Mouse (Mus musculus): Measurements from ENCODE around the gene Cemip. TPM values are rescaled to one million over a fixed set of nuclear protein-coding genes. Genes with fewer than 3 reads are reported as not detected.

The Cemip gene
- polyA plus RNA-seq, 1 experiment: 7.0 TPM

GRCm38 (mm10) chr7:84028368-84028767 lies 57.9 kb downstream of the Cemip start:
- no peaks in the 10 kb centered on the region for H3K4me1 ChIP-seq (ENCODE audit: control insufficient read depth, insufficient read depth, low read length)
- no peaks in the 10 kb centered on the region for H3K36me3 ChIP-seq (ENCODE audit: control insufficient read depth, insufficient read depth, low read length)
- H3K27ac ChIP-seq (ENCODE audit: control insufficient read depth, insufficient read depth, low read depth, low read length): no peak overlapping the region
- H3K27me3 ChIP-seq (ENCODE audit: control insufficient read depth, insufficient read depth, low read length): no peaks in the 10 kb centered on the region
- TF ChIP-seq CTCF (IDR thresholded peaks at IDR 0.05; ENCODE audit: control insufficient read depth, insufficient read depth, insufficient replicate concordance, low read depth, low read length) (no peak), POLR2A (IDR thresholded peaks at IDR 0.05; ENCODE audit: control insufficient read depth, low read depth, low read length) (no peak)
- no peak overlapping the region for H3K4me3 ChIP-seq (ENCODE audit: control insufficient read depth, low read depth, low read length)

- Histone ChIP-seq H3K4me1 (ENCODE audit: control insufficient read depth, insufficient read depth, low read length) (no peaks in the 10 kb centered on the region), H3K36me3 (ENCODE audit: control insufficient read depth, insufficient read depth, low read length) (no peaks in the 10 kb centered on the region)
- TF ChIP-seq POLR2A (IDR thresholded peaks at IDR 0.05; ENCODE audit: control insufficient read depth, low read depth, low read length) (no peak), CTCF (IDR thresholded peaks at IDR 0.05; ENCODE audit: control insufficient read depth, insufficient read depth, insufficient replicate concordance, low read depth, low read length) (no peak)
These were observed 59.2 kb downstream of the Cemip start for GRCm38 (mm10) chr7:84026950-84027585.

GRCm38 (mm10) chr7:84026090-84026489 lies 60.2 kb downstream of the Cemip start:
- no peak overlapping the region for H3K27ac ChIP-seq (ENCODE audit: control insufficient read depth, insufficient read depth, low read depth, low read length)
- no peak overlapping the region for H3K4me3 ChIP-seq (ENCODE audit: control insufficient read depth, low read depth, low read length)
- no peak for TF ChIP-seq POLR2A (IDR thresholded peaks at IDR 0.05; ENCODE audit: control insufficient read depth, low read depth, low read length)
- no peak for TF ChIP-seq CTCF (IDR thresholded peaks at IDR 0.05; ENCODE audit: control insufficient read depth, insufficient read depth, insufficient replicate concordance, low read depth, low read length)
- no peaks in the 10 kb centered on the region for H3K36me3 ChIP-seq (ENCODE audit: control insufficient read depth, insufficient read depth, low read length)
- no peaks in the 10 kb centered on the region for H3K4me1 ChIP-seq (ENCODE audit: control insufficient read depth, insufficient read depth, low read length)
- no peaks in the 10 kb centered on the region for H3K27me3 ChIP-seq (ENCODE audit: control insufficient read depth, insufficient read depth, low read length)

More at GRCm38 (mm10) chr7:84026950-84027585, 59.2 kb downstream of the Cemip start:
- H3K4me3 ChIP-seq (ENCODE audit: control insufficient read depth, low read depth, low read length): no peak overlapping the region
- H3K27ac ChIP-seq (ENCODE audit: control insufficient read depth, insufficient read depth, low read depth, low read length): no peak overlapping the region
- no peaks in the 10 kb centered on the region for H3K27me3 ChIP-seq (ENCODE audit: control insufficient read depth, insufficient read depth, low read length)

GRCm38 (mm10) chr7:84023466-84023865 lies 62.8 kb downstream of the Cemip start:
- TF ChIP-seq POLR2A (IDR thresholded peaks at IDR 0.05; ENCODE audit: control insufficient read depth, low read depth, low read length) (no peak), CTCF (IDR thresholded peaks at IDR 0.05; ENCODE audit: control insufficient read depth, insufficient read depth, insufficient replicate concordance, low read depth, low read length) (no peak)
- Histone ChIP-seq H3K36me3 (ENCODE audit: control insufficient read depth, insufficient read depth, low read length) (no peaks in the 10 kb centered on the region), H3K4me3 (ENCODE audit: control insufficient read depth, low read depth, low read length) (no peak overlapping the region), H3K27me3 (ENCODE audit: control insufficient read depth, insufficient read depth, low read length) (no peaks in the 10 kb centered on the region), H3K4me1 (ENCODE audit: control insufficient read depth, insufficient read depth, low read length) (no peaks in the 10 kb centered on the region; the same call in 1 of the 2 replicates), H3K27ac (ENCODE audit: control insufficient read depth, insufficient read depth, low read depth, low read length) (no peak overlapping the region)

- no peak overlapping the region for H3K4me3 ChIP-seq (ENCODE audit: control insufficient read depth, low read depth, low read length)
- H3K27me3 ChIP-seq (ENCODE audit: control insufficient read depth, insufficient read depth, low read length): no peaks in the 10 kb centered on the region
- no peak overlapping the region for H3K27ac ChIP-seq (ENCODE audit: control insufficient read depth, insufficient read depth, low read depth, low read length)
- TF ChIP-seq POLR2A (IDR thresholded peaks at IDR 0.05; ENCODE audit: control insufficient read depth, low read depth, low read length): no peak
- no peak for TF ChIP-seq CTCF (IDR thresholded peaks at IDR 0.05; ENCODE audit: control insufficient read depth, insufficient read depth, insufficient replicate concordance, low read depth, low read length)
- no peaks in the 10 kb centered on the region; the same call in 1 of the 2 replicates for H3K4me1 ChIP-seq (ENCODE audit: control insufficient read depth, insufficient read depth, low read length)
- H3K36me3 ChIP-seq (ENCODE audit: control insufficient read depth, insufficient read depth, low read length): no peaks in the 10 kb centered on the region
These were observed 63.8 kb downstream of the Cemip start for GRCm38 (mm10) chr7:84022462-84022861.

GRCm38 (mm10) chr7:84019381-84019780 lies 66.9 kb downstream of the Cemip start:
- no peaks in the 10 kb centered on the region for H3K36me3 ChIP-seq (ENCODE audit: control insufficient read depth, insufficient read depth, low read length)
- H3K27ac ChIP-seq (ENCODE audit: control insufficient read depth, insufficient read depth, low read depth, low read length): no peak overlapping the region
- H3K4me3 ChIP-seq (ENCODE audit: control insufficient read depth, low read depth, low read length): no peak overlapping the region
- H3K4me1 ChIP-seq (ENCODE audit: control insufficient read depth, insufficient read depth, low read length): no peaks in the 10 kb centered on the region; the same call in 1 of the 2 replicates
- H3K27me3 ChIP-seq (ENCODE audit: control insufficient read depth, insufficient read depth, low read length): no peaks in the 10 kb centered on the region
- TF ChIP-seq POLR2A (IDR thresholded peaks at IDR 0.05; ENCODE audit: control insufficient read depth, low read depth, low read length) (no peak), CTCF (IDR thresholded peaks at IDR 0.05; ENCODE audit: control insufficient read depth, insufficient read depth, insufficient replicate concordance, low read depth, low read length) (no peak)

- no peak for TF ChIP-seq POLR2A (IDR thresholded peaks at IDR 0.05; ENCODE audit: control insufficient read depth, low read depth, low read length)
- TF ChIP-seq CTCF (IDR thresholded peaks at IDR 0.05; ENCODE audit: control insufficient read depth, insufficient read depth, insufficient replicate concordance, low read depth, low read length): no peak
- Histone ChIP-seq H3K36me3 (ENCODE audit: control insufficient read depth, insufficient read depth, low read length) (no peaks in the 10 kb centered on the region), H3K4me1 (ENCODE audit: control insufficient read depth, insufficient read depth, low read length) (no peaks in the 10 kb centered on the region; the same call in 1 of the 2 replicates), H3K27ac (ENCODE audit: control insufficient read depth, insufficient read depth, low read depth, low read length) (no peak overlapping the region), H3K4me3 (ENCODE audit: control insufficient read depth, low read depth, low read length) (no peak overlapping the region), H3K27me3 (ENCODE audit: control insufficient read depth, insufficient read depth, low read length) (no peaks in the 10 kb centered on the region)
These were observed 67.7 kb downstream of the Cemip start for GRCm38 (mm10) chr7:84018291-84019266.
